ENCODE assay signal across 8 mouse cellular contexts in the genomic region with DNA sequence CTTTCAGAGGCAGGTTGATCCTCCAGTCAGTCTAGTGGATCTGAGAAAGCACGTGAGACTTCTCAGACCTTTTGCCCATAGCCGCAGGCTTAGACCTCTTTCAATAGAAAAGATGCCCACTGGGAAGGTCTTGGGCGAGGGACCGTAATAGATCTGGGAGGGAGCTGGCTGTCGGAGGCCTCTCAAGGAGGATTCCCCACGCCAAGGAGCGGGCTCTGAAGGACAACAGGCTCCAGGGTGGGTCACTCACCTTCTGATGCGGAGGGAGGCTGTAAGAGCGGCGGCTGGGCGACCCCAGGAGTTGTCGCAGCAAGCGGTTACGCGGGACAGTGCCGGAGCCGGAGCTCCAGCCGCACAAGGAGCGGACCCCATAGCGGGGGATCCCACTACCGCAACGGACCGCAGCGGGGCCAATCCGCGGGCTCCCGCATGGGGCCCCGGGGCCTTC. TPM values are rescaled to one million over a fixed set of nuclear protein-coding genes. Genes with fewer than 3 reads are reported as not detected.
DNase-seq lines count a peak whose midpoint lies in the region; ATAC-seq and TF ChIP-seq lines count a peak whose summit lies in the region.

No protein-coding gene starts in this region.

- TF ChIP-seq CTCF in ES-Bruce4 (IDR thresholded peaks at IDR 0.05; ENCODE audit: low read depth, low read length) = no peak

- H3K4me3 ChIP-seq in heart, embryonic 15.5 days = peak overlapping the region; percentile 83
- peak overlapping the region; percentile 98 for H3K4me3 ChIP-seq in ES-Bruce4 (ENCODE audit: low read depth, low read length)
- peak overlapping the region; percentile 82 for H3K4me3 ChIP-seq in embryonic facial prominence, embryonic 10.5 days
- H3K4me3 ChIP-seq in neural tube, embryonic 12.5 days = peak overlapping the region; percentile 92

- H3K27ac ChIP-seq in heart, embryonic 15.5 days = peak overlapping the region; percentile 92
- no peak overlapping the region for H3K27ac ChIP-seq in ES-Bruce4 (ENCODE audit: insufficient read depth, low read length)
- H3K27ac ChIP-seq in embryonic facial prominence, embryonic 10.5 days (replicated peaks) = peak overlapping the region; percentile 90
- peak overlapping the region; percentile 53 for H3K27ac ChIP-seq in neural tube, embryonic 12.5 days

- under 1% methylated on average over 28 of the region's 28 CpGs for WGBS in heart, embryonic 15.5 days
- under 1% methylated on average over 28 of the region's 28 CpGs for WGBS in embryonic facial prominence, embryonic 10.5 days
- 0% methylated on average over 28 of the region's 28 CpGs for WGBS in neural tube, embryonic 12.5 days

- no peak for TF ChIP-seq EP300 in ES-Bruce4 (IDR thresholded peaks at IDR 0.05; ENCODE audit: insufficient read depth, low read depth, low read length)

- H3K36me3 ChIP-seq in heart, embryonic 15.5 days = peaks cover 27% of the 10 kb centered on the region
- H3K36me3 ChIP-seq in ES-Bruce4 (ENCODE audit: control insufficient read depth, insufficient read depth, low read length, poor library complexity, severe bottlenecking) = peaks cover 7% of the 10 kb centered on the region; the same call in 1 of the 2 replicates
- H3K36me3 ChIP-seq in embryonic facial prominence, embryonic 10.5 days (replicated peaks) = peaks cover 45% of the 10 kb centered on the region
- peaks cover 25% of the 10 kb centered on the region for H3K36me3 ChIP-seq in neural tube, embryonic 12.5 days

- H3K9me3 ChIP-seq in heart, embryonic 15.5 days (replicated peaks) = no peaks in the 10 kb centered on the region
- no peaks in the 10 kb centered on the region for H3K9me3 ChIP-seq in ES-Bruce4 (replicated peaks; ENCODE audit: control insufficient read depth, insufficient read depth, low read length, poor library complexity, severe bottlenecking)
- no peaks in the 10 kb centered on the region for H3K9me3 ChIP-seq in embryonic facial prominence, embryonic 10.5 days
- H3K9me3 ChIP-seq in neural tube, embryonic 12.5 days = no peaks in the 10 kb centered on the region

- H3K27me3 ChIP-seq in heart, embryonic 15.5 days = no peaks in the 10 kb centered on the region
- no peaks in the 10 kb centered on the region for H3K27me3 ChIP-seq in ES-Bruce4 (ENCODE audit: control insufficient read depth, insufficient read depth, low read length, poor library complexity, severe bottlenecking)
- no peaks in the 10 kb centered on the region for H3K27me3 ChIP-seq in embryonic facial prominence, embryonic 10.5 days (replicated peaks; ENCODE audit: low read depth, poor library complexity, severe bottlenecking)
- H3K27me3 ChIP-seq in neural tube, embryonic 12.5 days (replicated peaks) = no peaks in the 10 kb centered on the region

- TF ChIP-seq POLR2A in ES-Bruce4 (IDR thresholded peaks at IDR 0.05; ENCODE audit: insufficient read depth, low read length) = no peak

- peaks cover 12% of the 10 kb centered on the region for H3K4me1 ChIP-seq in heart, embryonic 15.5 days (replicated peaks)
- H3K4me1 ChIP-seq in ES-Bruce4 (ENCODE audit: control insufficient read depth, insufficient read depth, low read length) = no peaks in the 10 kb centered on the region
- peaks cover 24% of the 10 kb centered on the region for H3K4me1 ChIP-seq in embryonic facial prominence, embryonic 10.5 days
- H3K4me1 ChIP-seq in neural tube, embryonic 12.5 days = peaks cover 8% of the 10 kb centered on the region

- ATAC-seq in heart, embryonic 15.5 days (replicated peaks; ENCODE audit: insufficient number of reproducible peaks, insufficient read depth, low FRiP score, low read depth) = peak; percentile 24
- ATAC-seq in neural tube, embryonic 12.5 days (ENCODE audit: low FRiP score, low read depth) = no peak
- ATAC-seq in activated CD4-positive, CD25-positive, alpha-beta regulatory T cell, adult 4 months = no peak

- H3K4me2 ChIP-seq in heart, embryonic 15.5 days = peak overlapping the region; percentile 87
- peak overlapping the region; percentile 68 for H3K4me2 ChIP-seq in neural tube, embryonic 12.5 days (replicated peaks)

- H3K9ac ChIP-seq in heart, embryonic 15.5 days = peak overlapping the region; percentile 87
- H3K9ac ChIP-seq in ES-Bruce4 (ENCODE audit: low read depth, poor library complexity, severe bottlenecking) = peak overlapping the region; percentile 91
- H3K9ac ChIP-seq in neural tube, embryonic 12.5 days = peak overlapping the region; percentile 90

- no peak for DNase-seq in heart, adult 18-20 months
- DNase-seq in embryonic facial prominence, embryonic 10.5 days (ENCODE audit: low spot score) = no peak
- peak; percentile 8 to 38 for DNase-seq in kidney, postnatal 36 days
- no peak for DNase-seq in urinary bladder, adult 2 months (ENCODE audit: low spot score)

RNA-seq across cellular contexts. Expression of a gene that starts 0.6 kb away (rescaled TPM):
- polyA plus RNA-seq in heart, embryonic 15.5 days (2015; fragmentation: Nextera tagmentation; extraction: Ambion mirVana) = 125 and 140 TPM in 2 replicates
- 100 to 1,000 TPM; 390 to 395 TPM for total RNA-seq in heart, adult 18-20 months (2021)
- polyA plus RNA-seq in ES-Bruce4 (2011; ENCODE audit: insufficient read depth, insufficient read length, low read depth, missing spikeins) = 68.3 and 68.4 TPM in 2 replicates
- polyA plus RNA-seq in embryonic facial prominence, embryonic 10.5 days (2016; fragmentation: Nextera tagmentation; extraction: Ambion mirVana) = 62.0 and 62.2 TPM in 2 replicates
- polyA plus RNA-seq in neural tube, embryonic 12.5 days (2016; fragmentation: Nextera tagmentation; extraction: Ambion mirVana) = 46.2 and 56.0 TPM in 2 replicates
- 10 to 100 TPM; 15.8 to 18.2 TPM for polyA plus RNA-seq in activated CD4-positive, CD25-positive, alpha-beta regulatory T cell, adult 4 months (2017; shearing (Covaris generic))
- polyA plus RNA-seq in urinary bladder, adult 2 months (2012; rRNA removed) = 42.8 and 43.1 TPM in 2 replicates

RNA-seq across cellular contexts. Expression of a gene that starts 41.7 kb away (rescaled TPM):
- polyA plus RNA-seq in heart, embryonic 15.5 days (2015; fragmentation: Nextera tagmentation; extraction: Ambion mirVana) = 14.5 and 16.4 TPM in 2 replicates
- total RNA-seq in heart, adult 18-20 months (2021) = 10 to 100 TPM; 11.6 to 14.2 TPM
- polyA plus RNA-seq in ES-Bruce4 (2011; ENCODE audit: insufficient read depth, insufficient read length, low read depth, missing spikeins) = 40.4 and 46.9 TPM in 2 replicates
- polyA plus RNA-seq in embryonic facial prominence, embryonic 10.5 days (2016; fragmentation: Nextera tagmentation; extraction: Ambion mirVana) = 22.4 and 23.3 TPM in 2 replicates
- polyA plus RNA-seq in neural tube, embryonic 12.5 days (2016; fragmentation: Nextera tagmentation; extraction: Ambion mirVana) = 30.2 and 30.4 TPM in 2 replicates
- polyA plus RNA-seq in activated CD4-positive, CD25-positive, alpha-beta regulatory T cell, adult 4 months (2017; shearing (Covaris generic)) = 10 to 100 TPM; 19.5 to 27.7 TPM
- polyA plus RNA-seq in urinary bladder, adult 2 months (2012; rRNA removed) = 13.2 and 13.9 TPM in 2 replicates

RNA-seq across cellular contexts. Expression of a gene that starts 41.8 kb away (rescaled TPM):
- polyA plus RNA-seq in heart, embryonic 15.5 days (2015; fragmentation: Nextera tagmentation; extraction: Ambion mirVana) = 2.1 and 2.6 TPM in 2 replicates
- total RNA-seq in heart, adult 18-20 months (2021) = under 1 TPM; 0.20 to 0.95 TPM
- polyA plus RNA-seq in ES-Bruce4 (2011; ENCODE audit: insufficient read depth, insufficient read length, low read depth, missing spikeins) = 5.6 and 7.3 TPM in 2 replicates
- polyA plus RNA-seq in embryonic facial prominence, embryonic 10.5 days (2016; fragmentation: Nextera tagmentation; extraction: Ambion mirVana) = 7.4 and 7.7 TPM in 2 replicates
- 5.8 and 8.5 TPM in 2 replicates for polyA plus RNA-seq in neural tube, embryonic 12.5 days (2016; fragmentation: Nextera tagmentation; extraction: Ambion mirVana)
- polyA plus RNA-seq in activated CD4-positive, CD25-positive, alpha-beta regulatory T cell, adult 4 months (2017; shearing (Covaris generic)) = under 1 TPM; 0.36 to 0.43 TPM
- polyA plus RNA-seq in urinary bladder, adult 2 months (2012; rRNA removed) = 2.1 and 2.5 TPM in 2 replicates

RNA-seq across cellular contexts. Expression of a gene that starts 55.3 kb away (rescaled TPM):
- 216 and 279 TPM in 2 replicates for polyA plus RNA-seq in heart, embryonic 15.5 days (2015; fragmentation: Nextera tagmentation; extraction: Ambion mirVana)
- total RNA-seq in heart, adult 18-20 months (2021) = 100 to 1,000 TPM; 270 to 292 TPM
- polyA plus RNA-seq in ES-Bruce4 (2011; ENCODE audit: insufficient read depth, insufficient read length, low read depth, missing spikeins) = 119 and 145 TPM in 2 replicates
- polyA plus RNA-seq in embryonic facial prominence, embryonic 10.5 days (2016; fragmentation: Nextera tagmentation; extraction: Ambion mirVana) = 316 and 320 TPM in 2 replicates
- polyA plus RNA-seq in neural tube, embryonic 12.5 days (2016; fragmentation: Nextera tagmentation; extraction: Ambion mirVana) = 323 and 352 TPM in 2 replicates
- 100 to 1,000 TPM; 118 to 128 TPM for polyA plus RNA-seq in activated CD4-positive, CD25-positive, alpha-beta regulatory T cell, adult 4 months (2017; shearing (Covaris generic))
- 181 and 191 TPM in 2 replicates for polyA plus RNA-seq in urinary bladder, adult 2 months (2012; rRNA removed)

RNA-seq across cellular contexts. Expression of a gene that starts 55.4 kb away (rescaled TPM):
- polyA plus RNA-seq in heart, embryonic 15.5 days (2015; fragmentation: Nextera tagmentation; extraction: Ambion mirVana) = 661 and 746 TPM in 2 replicates
- total RNA-seq in heart, adult 18-20 months (2021) = 100 to 1,000 TPM; 697 to 709 TPM
- 145 and 156 TPM in 2 replicates for polyA plus RNA-seq in ES-Bruce4 (2011; ENCODE audit: insufficient read depth, insufficient read length, low read depth, missing spikeins)
- polyA plus RNA-seq in embryonic facial prominence, embryonic 10.5 days (2016; fragmentation: Nextera tagmentation; extraction: Ambion mirVana) = 312 and 315 TPM in 2 replicates
- polyA plus RNA-seq in neural tube, embryonic 12.5 days (2016; fragmentation: Nextera tagmentation; extraction: Ambion mirVana) = 213 and 215 TPM in 2 replicates
- polyA plus RNA-seq in activated CD4-positive, CD25-positive, alpha-beta regulatory T cell, adult 4 months (2017; shearing (Covaris generic)) = 100 to 1,000 TPM; 176 to 199 TPM
- 154 and 189 TPM in 2 replicates for polyA plus RNA-seq in urinary bladder, adult 2 months (2012; rRNA removed)

Comparison
In these comparisons a context has a peak if more than half of its experiments do, and no peak if none do; other contexts are left out.
1. DNase-seq: peak in kidney, postnatal 36 days (2 of 2); none in heart, adult 18-20 months (0 of 2), embryonic facial prominence, embryonic 10.5 days (single experiment) and urinary bladder, adult 2 months (single experiment).
2. Peak in every context shown above with its lines, with median percentiles within 50 percentile points of each other: H3K4me3 ChIP-seq and H3K9ac ChIP-seq.